Mouse (Mus musculus): Measurements from ENCODE around the gene Pde4dip.

GRCm38 (mm10) chr3:97927322-97927721 is 38.8 kb upstream of the Pde4dip start:
- TF ChIP-seq POLR2A (IDR thresholded peaks at IDR 0.05; ENCODE audit: insufficient read length, low read depth), result no peak
- TF ChIP-seq MAX (IDR thresholded peaks at IDR 0.05; ENCODE audit: low read depth), result no peak

All from myocyte (in vitro differentiated cells).